Mouse (Mus musculus): ENCODE measurements around the gene Orm1. TPM values are rescaled to one million over a fixed set of nuclear protein-coding genes. Genes with fewer than 3 reads are reported as not detected.

Orm1 gene
- not detected in 2 replicates for polyA plus RNA-seq (2015; fragmentation: Nextera tagmentation; extraction: Ambion mirVana)

GRCm38 (mm10) chr4:63344295-63344694 lies at the start of gene Orm1:
Gene Orm1 (plus strand): TSS chr4:63344560.
- H3K9ac ChIP-seq (replicated peaks; ENCODE audit: low read depth, low read length): no peak within 1 kb of the TSS
- H3K36me3 ChIP-seq (ENCODE audit: control insufficient read depth, insufficient read depth): no peaks in the 10 kb centered on the region
- H3K4me3 ChIP-seq (replicated peaks; ENCODE audit: low read length): no peak within 1 kb of the TSS
- no peaks in the 10 kb centered on the region for H3K4me1 ChIP-seq (replicated peaks; ENCODE audit: control insufficient read depth, insufficient read depth, low read length)
- no peaks in the 10 kb centered on the region for H3K9me3 ChIP-seq (ENCODE audit: control insufficient read depth, low read length)
- H3K27ac ChIP-seq (ENCODE audit: low read length): no peak within 1 kb of the TSS
- 94% methylated on average over 8 of the region's 8 CpGs for WGBS
- H3K4me2 ChIP-seq (ENCODE audit: low read length): no peak within 1 kb of the TSS
- no peaks in the 10 kb centered on the region for H3K27me3 ChIP-seq (replicated peaks; ENCODE audit: control insufficient read depth, insufficient read depth, low read length)
- ATAC-seq: no peak

GRCm38 (mm10) chr4:63295641-63296040 lies 48.7 kb upstream of the Orm1 start:
- WGBS: 81% methylated on average over 1 of the region's 1 CpGs
- Histone ChIP-seq H3K4me1 (replicated peaks; ENCODE audit: control insufficient read depth, insufficient read depth, low read length) (peaks cover 16% of the 10 kb centered on the region), H3K36me3 (ENCODE audit: control insufficient read depth, insufficient read depth) (no peaks in the 10 kb centered on the region), H3K27ac (ENCODE audit: low read length) (no peak overlapping the region), H3K4me2 (ENCODE audit: low read length) (no peak overlapping the region), H3K9ac (replicated peaks; ENCODE audit: low read depth, low read length) (no peak overlapping the region), H3K9me3 (ENCODE audit: control insufficient read depth, low read length) (no peaks in the 10 kb centered on the region), H3K4me3 (replicated peaks; ENCODE audit: low read length) (no peak overlapping the region), H3K27me3 (replicated peaks; ENCODE audit: control insufficient read depth, insufficient read depth, low read length) (no peaks in the 10 kb centered on the region)
- ATAC-seq: no peak

- H3K4me3 ChIP-seq (replicated peaks; ENCODE audit: low read length): no peak overlapping the region
- H3K9ac ChIP-seq (replicated peaks; ENCODE audit: low read depth, low read length): no peak overlapping the region
- no peaks in the 10 kb centered on the region for H3K27me3 ChIP-seq (replicated peaks; ENCODE audit: control insufficient read depth, insufficient read depth, low read length)
- no peak overlapping the region for H3K27ac ChIP-seq (ENCODE audit: low read length)
- no peaks in the 10 kb centered on the region for H3K9me3 ChIP-seq (ENCODE audit: control insufficient read depth, low read length)
- 60% methylated on average over 3 of the region's 3 CpGs for WGBS
- H3K4me2 ChIP-seq (ENCODE audit: low read length): no peak overlapping the region
- H3K36me3 ChIP-seq (ENCODE audit: control insufficient read depth, insufficient read depth): no peaks in the 10 kb centered on the region
- no peak for ATAC-seq
- peaks cover 10% of the 10 kb centered on the region for H3K4me1 ChIP-seq (replicated peaks; ENCODE audit: control insufficient read depth, insufficient read depth, low read length)
Observed at GRCm38 (mm10) chr4:63296263-63296662, 48.1 kb upstream of the Orm1 start.

- no peaks in the 10 kb centered on the region for H3K27me3 ChIP-seq (replicated peaks; ENCODE audit: control insufficient read depth, insufficient read depth, low read length)
- no peak overlapping the region for H3K4me3 ChIP-seq (replicated peaks; ENCODE audit: low read length)
- ATAC-seq: no peak
- H3K36me3 ChIP-seq (ENCODE audit: control insufficient read depth, insufficient read depth): no peaks in the 10 kb centered on the region
- no peak overlapping the region for H3K9ac ChIP-seq (replicated peaks; ENCODE audit: low read depth, low read length)
- H3K4me2 ChIP-seq (ENCODE audit: low read length): no peak overlapping the region
- H3K27ac ChIP-seq (ENCODE audit: low read length): no peak overlapping the region
- WGBS: 81% methylated on average over 8 of the region's 8 CpGs
- no peaks in the 10 kb centered on the region for H3K9me3 ChIP-seq (ENCODE audit: control insufficient read depth, low read length)
- H3K4me1 ChIP-seq (replicated peaks; ENCODE audit: control insufficient read depth, insufficient read depth, low read length): peaks cover 5% of the 10 kb centered on the region
Observed at GRCm38 (mm10) chr4:63296876-63297275, 47.5 kb upstream of the Orm1 start.

GRCm38 (mm10) chr4:63298191-63298590 lies 46.2 kb upstream of the Orm1 start:
- H3K27me3 ChIP-seq (replicated peaks; ENCODE audit: control insufficient read depth, insufficient read depth, low read length): no peaks in the 10 kb centered on the region
- H3K36me3 ChIP-seq (ENCODE audit: control insufficient read depth, insufficient read depth): no peaks in the 10 kb centered on the region
- WGBS: 96% methylated on average over 8 of the region's 8 CpGs
- no peak overlapping the region for H3K9ac ChIP-seq (replicated peaks; ENCODE audit: low read depth, low read length)
- no peak overlapping the region for H3K4me3 ChIP-seq (replicated peaks; ENCODE audit: low read length)
- ATAC-seq: no peak
- H3K4me1 ChIP-seq (replicated peaks; ENCODE audit: control insufficient read depth, insufficient read depth, low read length): peaks cover 12% of the 10 kb centered on the region
- H3K9me3 ChIP-seq (ENCODE audit: control insufficient read depth, low read length): no peaks in the 10 kb centered on the region
- H3K27ac ChIP-seq (ENCODE audit: low read length): no peak overlapping the region
- H3K4me2 ChIP-seq (ENCODE audit: low read length): no peak overlapping the region

- Histone ChIP-seq H3K36me3 (ENCODE audit: control insufficient read depth, insufficient read depth) (no peaks in the 10 kb centered on the region), H3K4me3 (replicated peaks; ENCODE audit: low read length) (no peak overlapping the region), H3K27ac (ENCODE audit: low read length) (no peak overlapping the region), H3K27me3 (replicated peaks; ENCODE audit: control insufficient read depth, insufficient read depth, low read length) (no peaks in the 10 kb centered on the region), H3K9me3 (ENCODE audit: control insufficient read depth, low read length) (no peaks in the 10 kb centered on the region), H3K4me1 (replicated peaks; ENCODE audit: control insufficient read depth, insufficient read depth, low read length) (peaks cover 7% of the 10 kb centered on the region; the same call in 1 of the 2 replicates), H3K4me2 (ENCODE audit: low read length) (no peak overlapping the region), H3K9ac (replicated peaks; ENCODE audit: low read depth, low read length) (no peak overlapping the region)
- ATAC-seq: peak; percentile 73
- 50% methylated on average over 4 of the region's 4 CpGs for WGBS
Observed at GRCm38 (mm10) chr4:63302641-63303040, 41.7 kb upstream of the Orm1 start.

GRCm38 (mm10) chr4:63307175-63308062 lies 36.9 kb upstream of the Orm1 start:
- H3K4me1 ChIP-seq (replicated peaks; ENCODE audit: control insufficient read depth, insufficient read depth, low read length): peaks cover 4% of the 10 kb centered on the region; the same call in 1 of the 2 replicates
- no peak overlapping the region for H3K4me2 ChIP-seq (ENCODE audit: low read length)
- H3K36me3 ChIP-seq (ENCODE audit: control insufficient read depth, insufficient read depth): no peaks in the 10 kb centered on the region
- WGBS: 32% methylated on average over 21 of the region's 21 CpGs
- no peaks in the 10 kb centered on the region for H3K9me3 ChIP-seq (ENCODE audit: control insufficient read depth, low read length)
- H3K4me3 ChIP-seq (replicated peaks; ENCODE audit: low read length): no peak overlapping the region
- H3K27ac ChIP-seq (ENCODE audit: low read length): no peak overlapping the region
- H3K27me3 ChIP-seq (replicated peaks; ENCODE audit: control insufficient read depth, insufficient read depth, low read length): no peaks in the 10 kb centered on the region
- peak; percentile 73 for ATAC-seq
- H3K9ac ChIP-seq (replicated peaks; ENCODE audit: low read depth, low read length): no peak overlapping the region

- WGBS: 75% methylated on average over 3 of the region's 3 CpGs
- H3K9me3 ChIP-seq (ENCODE audit: control insufficient read depth, low read length): no peaks in the 10 kb centered on the region
- 0 out of 2 replicates have a peak, but pooled peaks have one; percentile 37 for ATAC-seq
- no peaks in the 10 kb centered on the region for H3K4me1 ChIP-seq (replicated peaks; ENCODE audit: control insufficient read depth, insufficient read depth, low read length)
- no peak overlapping the region for H3K4me2 ChIP-seq (ENCODE audit: low read length)
- no peak overlapping the region for H3K27ac ChIP-seq (ENCODE audit: low read length)
- no peak overlapping the region for H3K9ac ChIP-seq (replicated peaks; ENCODE audit: low read depth, low read length)
- no peaks in the 10 kb centered on the region for H3K27me3 ChIP-seq (replicated peaks; ENCODE audit: control insufficient read depth, insufficient read depth, low read length)
- H3K36me3 ChIP-seq (ENCODE audit: control insufficient read depth, insufficient read depth): no peaks in the 10 kb centered on the region
- no peak overlapping the region for H3K4me3 ChIP-seq (replicated peaks; ENCODE audit: low read length)
Observed at GRCm38 (mm10) chr4:63308316-63308715, 36.0 kb upstream of the Orm1 start.

GRCm38 (mm10) chr4:63310247-63310855 lies 34.0 kb upstream of the Orm1 start:
- ATAC-seq: no peak
- Histone ChIP-seq H3K4me1 (replicated peaks; ENCODE audit: control insufficient read depth, insufficient read depth, low read length) (no peaks in the 10 kb centered on the region), H3K9ac (replicated peaks; ENCODE audit: low read depth, low read length) (no peak overlapping the region), H3K4me2 (ENCODE audit: low read length) (no peak overlapping the region), H3K36me3 (ENCODE audit: control insufficient read depth, insufficient read depth) (no peaks in the 10 kb centered on the region), H3K27ac (ENCODE audit: low read length) (no peak overlapping the region), H3K4me3 (replicated peaks; ENCODE audit: low read length) (no peak overlapping the region), H3K9me3 (ENCODE audit: control insufficient read depth, low read length) (no peaks in the 10 kb centered on the region), H3K27me3 (replicated peaks; ENCODE audit: control insufficient read depth, insufficient read depth, low read length) (no peaks in the 10 kb centered on the region)
- 62% methylated on average over 10 of the region's 10 CpGs for WGBS
